Mouse (Mus musculus): ENCODE measurements around the gene Olfr49.

DNA sequence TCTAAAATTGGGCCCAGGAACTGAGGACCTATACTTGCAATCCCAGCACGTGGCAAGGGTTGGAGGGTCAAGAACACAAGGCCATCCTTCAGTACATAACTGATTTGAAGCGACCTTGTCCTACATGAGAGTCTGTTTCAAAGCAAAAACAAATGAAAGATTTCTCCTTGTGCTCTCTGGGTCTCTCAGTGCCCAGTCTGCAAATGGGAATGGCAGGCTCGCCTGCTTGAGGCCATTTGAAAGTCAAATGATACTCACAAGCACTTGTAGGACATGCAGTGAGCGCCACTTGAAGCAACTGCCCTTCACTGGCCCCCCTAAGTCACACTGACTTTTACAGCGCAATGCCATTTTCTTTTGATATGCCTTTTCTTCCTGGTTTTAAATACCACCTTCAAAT, 44.2 kb downstream of the Olfr49 start:
- TF ChIP-seq POLR2A (IDR thresholded peaks at IDR 0.05; ENCODE audit: low read depth, low read length) (no peak), CTCF (IDR thresholded peaks at IDR 0.05; ENCODE audit: borderline replicate concordance, insufficient read depth, low read length) (no peak)
